Mouse (Mus musculus): ENCODE results near the gene Ugt1a6b.

DNA sequence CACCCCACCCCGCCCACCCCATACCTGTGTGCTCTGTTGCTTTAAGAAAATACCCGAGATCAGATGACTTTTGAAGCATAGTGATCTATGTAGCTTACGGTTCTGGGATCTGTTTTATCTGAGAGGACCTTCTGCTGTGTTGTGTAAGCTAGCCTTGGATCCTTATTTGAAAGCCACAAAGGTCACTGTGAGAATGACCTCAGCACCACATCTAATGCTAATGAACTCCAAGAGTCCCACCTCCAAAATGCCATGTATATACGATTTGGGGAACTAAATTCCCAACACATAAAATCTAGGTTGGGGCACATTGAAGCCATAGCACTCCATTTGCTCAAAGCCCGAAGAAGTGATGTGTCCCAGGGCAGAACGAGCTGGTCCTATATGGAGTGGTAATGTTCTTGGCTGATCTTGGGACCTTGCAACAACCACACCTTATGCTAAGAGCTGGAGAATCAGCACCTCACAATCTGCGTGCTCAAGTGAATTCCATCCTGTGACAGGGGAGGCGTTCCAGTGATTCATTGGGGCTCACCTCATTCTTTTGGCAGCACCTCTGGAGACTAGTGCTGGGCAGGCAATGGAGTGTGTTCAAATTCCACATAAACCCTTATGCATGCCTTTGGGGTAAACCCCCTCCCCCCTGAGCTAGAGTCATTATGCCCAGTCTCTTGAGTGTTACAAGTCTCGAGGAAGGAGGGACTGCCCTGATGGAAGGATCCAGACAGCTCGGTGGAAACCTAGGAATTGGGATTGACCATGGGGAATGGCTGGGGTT is 154.0 kb downstream of the Ugt1a6b start:
- no peak for TF ChIP-seq CTCF (IDR thresholded peaks at IDR 0.05; ENCODE audit: low read depth)
- no peak for TF ChIP-seq EP300 (optimal IDR thresholded peaks at IDR 0.05)
